Mouse (Mus musculus): Measurements from ENCODE around the gene Cpne4. TPM values are rescaled to one million over a fixed set of nuclear protein-coding genes. Genes with fewer than 3 reads are reported as not detected.

Gene Cpne4
- polyA plus RNA-seq, 1 experiment from 2014 or later = 0.95 TPM

- Histone ChIP-seq H3K27me3 (ENCODE audit: insufficient read depth, poor library complexity, severe bottlenecking) (no peaks in the 10 kb centered on the region), H3K27ac (no peak overlapping the region), H3K4me1 (no peaks in the 10 kb centered on the region), H3K9me3 (no peaks in the 10 kb centered on the region), H3K4me3 (no peak overlapping the region), H3K36me3 (no peaks in the 10 kb centered on the region)
- DNase-seq (ENCODE audit: low spot score) = no peak
- 76% methylated on average over 6 of the region's 6 CpGs for WGBS
Measured at GRCm38 (mm10) chr9:104612523-104612922, 65.4 kb downstream of the Cpne4 start.

GRCm38 (mm10) chr9:104616691-104617090 lies 69.6 kb downstream of the Cpne4 start:
- Histone ChIP-seq H3K4me3 (no peak overlapping the region), H3K4me1 (no peaks in the 10 kb centered on the region), H3K36me3 (no peaks in the 10 kb centered on the region), H3K9me3 (no peaks in the 10 kb centered on the region), H3K27me3 (ENCODE audit: insufficient read depth, poor library complexity, severe bottlenecking) (no peaks in the 10 kb centered on the region), H3K27ac (no peak overlapping the region)
- WGBS = 67% methylated on average over 6 of the region's 6 CpGs
- DNase-seq (ENCODE audit: low spot score) = no peak

GRCm38 (mm10) chr9:104623564-104623963 lies 76.5 kb downstream of the Cpne4 start:
- Histone ChIP-seq H3K4me1 (no peaks in the 10 kb centered on the region), H3K4me3 (no peak overlapping the region), H3K9me3 (no peaks in the 10 kb centered on the region), H3K36me3 (no peaks in the 10 kb centered on the region), H3K27me3 (ENCODE audit: insufficient read depth, poor library complexity, severe bottlenecking) (no peaks in the 10 kb centered on the region), H3K27ac (no peak overlapping the region)
- 80% methylated on average over 4 of the region's 4 CpGs for WGBS
- DNase-seq (ENCODE audit: low spot score) = no peak

GRCm38 (mm10) chr9:104627816-104628215 lies 80.7 kb downstream of the Cpne4 start:
- Histone ChIP-seq H3K36me3 (no peaks in the 10 kb centered on the region), H3K27ac (no peak overlapping the region), H3K4me3 (no peak overlapping the region), H3K27me3 (ENCODE audit: insufficient read depth, poor library complexity, severe bottlenecking) (no peaks in the 10 kb centered on the region), H3K9me3 (no peaks in the 10 kb centered on the region), H3K4me1 (no peaks in the 10 kb centered on the region)
- 30% methylated on average over 7 of the region's 7 CpGs for WGBS
- no peak for DNase-seq (ENCODE audit: low spot score)

GRCm38 (mm10) chr9:104629282-104629681 lies 82.2 kb downstream of the Cpne4 start:
- H3K36me3 ChIP-seq = no peaks in the 10 kb centered on the region
- H3K4me3 ChIP-seq = no peak overlapping the region
- DNase-seq (ENCODE audit: low spot score) = no peak
- no peaks in the 10 kb centered on the region for H3K27me3 ChIP-seq (ENCODE audit: insufficient read depth, poor library complexity, severe bottlenecking)
- no peak overlapping the region for H3K27ac ChIP-seq
- H3K9me3 ChIP-seq = no peaks in the 10 kb centered on the region
- 76% methylated on average over 7 of the region's 7 CpGs for WGBS
- H3K4me1 ChIP-seq = no peaks in the 10 kb centered on the region

GRCm38 (mm10) chr9:104646348-104646994 lies 99.4 kb downstream of the Cpne4 start:
- H3K4me1 ChIP-seq = no peaks in the 10 kb centered on the region
- 57% methylated on average over 5 of the region's 5 CpGs for WGBS
- no peaks in the 10 kb centered on the region for H3K36me3 ChIP-seq
- DNase-seq (ENCODE audit: low spot score) = no peak
- no peak overlapping the region for H3K4me3 ChIP-seq
- no peak overlapping the region for H3K27ac ChIP-seq
- no peaks in the 10 kb centered on the region for H3K27me3 ChIP-seq (ENCODE audit: insufficient read depth, poor library complexity, severe bottlenecking)
- H3K9me3 ChIP-seq = no peaks in the 10 kb centered on the region

GRCm38 (mm10) chr9:104652691-104653261 lies 105.7 kb downstream of the Cpne4 start:
- H3K27ac ChIP-seq = no peak overlapping the region
- 75% methylated on average over 9 of the region's 9 CpGs for WGBS
- H3K27me3 ChIP-seq (ENCODE audit: insufficient read depth, poor library complexity, severe bottlenecking) = no peaks in the 10 kb centered on the region
- no peaks in the 10 kb centered on the region for H3K4me1 ChIP-seq
- H3K4me3 ChIP-seq = no peak overlapping the region
- H3K9me3 ChIP-seq = no peaks in the 10 kb centered on the region
- H3K36me3 ChIP-seq = no peaks in the 10 kb centered on the region
- no peak for DNase-seq (ENCODE audit: low spot score)

- WGBS = 51% methylated on average over 4 of the region's 4 CpGs
- H3K4me3 ChIP-seq = no peak overlapping the region
- no peaks in the 10 kb centered on the region for H3K9me3 ChIP-seq
- no peaks in the 10 kb centered on the region for H3K4me1 ChIP-seq
- no peak overlapping the region for H3K27ac ChIP-seq
- DNase-seq (ENCODE audit: low spot score) = no peak
- H3K27me3 ChIP-seq (ENCODE audit: insufficient read depth, poor library complexity, severe bottlenecking) = no peaks in the 10 kb centered on the region
- H3K36me3 ChIP-seq = no peaks in the 10 kb centered on the region
Measured at GRCm38 (mm10) chr9:104659758-104660157, 112.7 kb downstream of the Cpne4 start.

GRCm38 (mm10) chr9:104676665-104677064 lies 129.6 kb downstream of the Cpne4 start:
- Histone ChIP-seq H3K27me3 (ENCODE audit: insufficient read depth, poor library complexity, severe bottlenecking) (no peaks in the 10 kb centered on the region), H3K27ac (no peak overlapping the region), H3K9me3 (no peaks in the 10 kb centered on the region), H3K4me3 (no peak overlapping the region), H3K36me3 (no peaks in the 10 kb centered on the region), H3K4me1 (no peaks in the 10 kb centered on the region)
- WGBS = 39% methylated on average over 1 of the region's 1 CpGs
- no peak for DNase-seq (ENCODE audit: low spot score)

GRCm38 (mm10) chr9:104678571-104678970 lies 131.5 kb downstream of the Cpne4 start:
- H3K9me3 ChIP-seq = no peaks in the 10 kb centered on the region
- no peak overlapping the region for H3K4me3 ChIP-seq
- H3K27me3 ChIP-seq (ENCODE audit: insufficient read depth, poor library complexity, severe bottlenecking) = no peaks in the 10 kb centered on the region
- DNase-seq (ENCODE audit: low spot score) = no peak
- 90% methylated on average over 3 of the region's 3 CpGs for WGBS
- no peaks in the 10 kb centered on the region for H3K4me1 ChIP-seq
- H3K36me3 ChIP-seq = no peaks in the 10 kb centered on the region
- H3K27ac ChIP-seq = no peak overlapping the region

GRCm38 (mm10) chr9:104687051-104687450 lies 140.0 kb downstream of the Cpne4 start:
- H3K27me3 ChIP-seq (ENCODE audit: insufficient read depth, poor library complexity, severe bottlenecking) = no peaks in the 10 kb centered on the region
- no peaks in the 10 kb centered on the region for H3K9me3 ChIP-seq
- no peaks in the 10 kb centered on the region for H3K4me1 ChIP-seq
- H3K36me3 ChIP-seq = no peaks in the 10 kb centered on the region
- no peak for DNase-seq (ENCODE audit: low spot score)
- 59% methylated on average over 3 of the region's 3 CpGs for WGBS
- no peak overlapping the region for H3K27ac ChIP-seq
- H3K4me3 ChIP-seq = no peak overlapping the region

- Histone ChIP-seq H3K4me1 (no peaks in the 10 kb centered on the region), H3K4me3 (no peak overlapping the region), H3K9me3 (no peaks in the 10 kb centered on the region), H3K27ac (no peak overlapping the region), H3K36me3 (no peaks in the 10 kb centered on the region), H3K27me3 (ENCODE audit: insufficient read depth, poor library complexity, severe bottlenecking) (no peaks in the 10 kb centered on the region)
- no peak for DNase-seq (ENCODE audit: low spot score)
- WGBS = 70% methylated on average over 2 of the region's 2 CpGs
Measured at GRCm38 (mm10) chr9:104693145-104693544, 146.1 kb downstream of the Cpne4 start.

- Histone ChIP-seq H3K4me3 (no peak overlapping the region), H3K27me3 (ENCODE audit: insufficient read depth, poor library complexity, severe bottlenecking) (no peaks in the 10 kb centered on the region), H3K27ac (no peak overlapping the region), H3K4me1 (no peaks in the 10 kb centered on the region), H3K9me3 (no peaks in the 10 kb centered on the region), H3K36me3 (no peaks in the 10 kb centered on the region)
- no peak for DNase-seq (ENCODE audit: low spot score)
- WGBS = 84% methylated on average over 5 of the region's 5 CpGs
Measured at GRCm38 (mm10) chr9:104710831-104711230, 163.7 kb downstream of the Cpne4 start.

GRCm38 (mm10) chr9:104725311-104725710 lies 178.2 kb downstream of the Cpne4 start:
- no peak for DNase-seq (ENCODE audit: low spot score)
- H3K27ac ChIP-seq = no peak overlapping the region
- H3K4me1 ChIP-seq = no peaks in the 10 kb centered on the region
- H3K36me3 ChIP-seq = no peaks in the 10 kb centered on the region
- H3K9me3 ChIP-seq = no peaks in the 10 kb centered on the region
- no peak overlapping the region for H3K4me3 ChIP-seq
- no peaks in the 10 kb centered on the region for H3K27me3 ChIP-seq (ENCODE audit: insufficient read depth, poor library complexity, severe bottlenecking)
- 74% methylated on average over 2 of the region's 2 CpGs for WGBS
